Mouse (Mus musculus) bone marrow macrophage, adult 2 months (primary cell): Measurements from ENCODE around the gene Acsl4. TPM values are rescaled to one million over a fixed set of nuclear protein-coding genes. Genes with fewer than 3 reads are reported as not detected.

ENCODE experiments used
- H3K27ac ChIP-seq: 2 replicates; pipeline ENCODE4 v1.5.1; 2012; ENCODE audit warnings: low read depth, low read length; ENCODE audit not compliant: insufficient read depth
- H3K4me1 ChIP-seq: 2 replicates; pipeline ENCODE4 v1.6.1; 2012; ENCODE audit warnings: low read length; ENCODE audit not compliant: control insufficient read depth, insufficient read depth
- H3K4me3 ChIP-seq: 2 replicates; pipeline ENCODE4 v1.5.1; 2012; ENCODE audit warnings: mild to moderate bottlenecking, low read length, moderate library complexity; ENCODE audit not compliant: insufficient read depth
- CTCF ChIP-seq: IDR thresholded peaks from 2 replicates; pipeline ENCODE4 v1.5.1; 2012; ENCODE audit warnings: low read depth, mild to moderate bottlenecking, low read length, moderate library complexity
- POLR2A ChIP-seq: IDR thresholded peaks from 2 replicates; pipeline ENCODE4 v1.6.1; 2012; ENCODE audit warnings: mild to moderate bottlenecking, low read depth, low read length, borderline replicate concordance
- polyA plus RNA-seq: library from polyadenylated mRNA; stranded (reverse); fragments of >200 nt; gene quantifications from 2 replicates; pipeline ENCODE4 v1.2.4, GENCODE M21; 2012; ENCODE audit not compliant: missing spikeins, insufficient read depth, insufficient read length

The Acsl4 gene
- polyA plus RNA-seq, 1 experiment, result 40.2 TPM

DNA sequence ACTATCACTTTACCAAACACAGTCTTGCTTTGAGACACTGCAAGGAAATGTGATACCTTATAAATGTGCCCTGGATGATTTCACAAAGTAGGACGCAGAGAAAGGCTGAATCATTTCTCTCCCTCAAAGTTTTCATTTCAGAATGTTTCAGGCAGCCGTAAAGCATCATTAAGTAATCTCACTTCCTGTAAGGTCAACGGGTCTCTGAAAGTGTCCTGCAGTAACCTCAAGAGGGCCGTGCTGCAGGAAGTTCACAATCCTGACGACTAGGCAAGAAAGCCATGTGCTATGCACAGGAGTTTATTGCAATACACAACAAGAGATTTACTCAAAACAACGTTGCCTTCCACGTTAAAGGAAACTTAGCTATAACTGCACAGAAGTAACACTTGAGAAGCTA is 20.4 kb downstream of the Acsl4 start:
- TF ChIP-seq POLR2A (no peak), CTCF (no peak)
- peaks cover 7% of the 10 kb centered on the region for H3K4me1 ChIP-seq
- H3K27ac ChIP-seq, result peak overlapping the region; percentile 81
- H3K4me3 ChIP-seq, result peak overlapping the region; percentile 23

DNA sequence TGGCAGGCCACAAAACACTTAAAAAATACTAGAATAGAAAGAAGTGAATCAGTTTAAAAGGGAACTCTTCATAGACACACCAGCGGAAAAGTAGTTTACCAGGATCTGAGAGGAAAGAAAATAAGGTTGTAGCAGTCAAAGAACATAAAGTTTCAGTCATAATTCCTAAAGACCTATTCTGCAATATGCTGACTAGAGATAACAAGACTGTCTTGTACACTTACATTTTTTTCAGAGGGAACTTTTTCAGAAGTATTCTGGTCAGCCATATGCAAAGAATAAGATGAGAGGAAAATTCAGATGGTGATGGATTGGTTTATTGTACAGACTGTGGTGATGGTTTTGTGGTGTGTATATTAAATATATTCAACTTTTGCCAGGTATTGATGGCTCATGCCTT is 26.5 kb downstream of the Acsl4 start:
- no peak for TF ChIP-seq POLR2A
- no peak for TF ChIP-seq CTCF
- Histone ChIP-seq H3K4me3 (no peak overlapping the region), H3K27ac (no peak overlapping the region; the same call in 1 of the 2 replicates), H3K4me1 (peaks cover 2% of the 10 kb centered on the region)

DNA sequence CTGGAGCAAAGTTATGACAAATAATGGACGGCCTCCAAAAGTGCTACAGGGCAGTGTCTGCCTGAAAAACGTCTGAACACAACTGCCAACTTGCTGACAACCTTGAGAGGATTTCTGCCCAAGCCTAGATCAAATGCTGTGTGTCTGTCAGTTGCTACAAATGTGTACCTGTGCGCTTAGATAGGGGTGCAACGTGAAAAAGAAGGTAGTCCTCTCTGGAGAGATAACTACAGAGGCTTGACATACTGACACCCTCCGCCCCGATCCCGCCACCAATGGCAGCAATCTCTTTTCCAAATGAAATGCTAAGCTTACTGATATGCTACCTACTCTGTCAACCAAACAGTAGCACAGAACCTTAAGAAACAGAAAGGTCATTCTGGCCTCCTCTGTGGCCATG is 31.3 kb downstream of the Acsl4 start:
- Histone ChIP-seq H3K4me3 (no peak overlapping the region), H3K27ac (no peak overlapping the region), H3K4me1 (peaks cover 2% of the 10 kb centered on the region)
- no peak for TF ChIP-seq CTCF
- TF ChIP-seq POLR2A, result no peak

DNA sequence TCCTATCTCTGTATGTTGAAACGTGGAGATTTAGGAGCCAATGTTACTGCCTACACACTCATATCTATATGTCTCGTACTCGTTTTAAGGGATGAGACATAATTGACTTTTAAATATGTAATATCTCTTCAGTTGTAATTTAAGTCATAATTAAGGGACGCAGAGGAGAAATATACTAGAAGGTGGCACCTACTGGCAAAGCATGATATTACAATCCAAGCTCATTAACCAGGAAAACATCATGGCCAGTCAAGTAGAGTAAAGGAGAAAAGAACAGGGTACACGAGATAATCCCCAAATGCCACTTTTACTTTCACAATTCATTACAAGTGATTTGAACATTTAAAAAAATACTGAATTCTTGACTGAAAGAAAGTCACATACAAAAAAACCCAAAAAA is 31.9 kb downstream of the Acsl4 start:
- TF ChIP-seq CTCF (no peak), POLR2A (no peak)
- Histone ChIP-seq H3K4me3 (no peak overlapping the region), H3K27ac (no peak overlapping the region), H3K4me1 (peaks cover 2% of the 10 kb centered on the region)

DNA sequence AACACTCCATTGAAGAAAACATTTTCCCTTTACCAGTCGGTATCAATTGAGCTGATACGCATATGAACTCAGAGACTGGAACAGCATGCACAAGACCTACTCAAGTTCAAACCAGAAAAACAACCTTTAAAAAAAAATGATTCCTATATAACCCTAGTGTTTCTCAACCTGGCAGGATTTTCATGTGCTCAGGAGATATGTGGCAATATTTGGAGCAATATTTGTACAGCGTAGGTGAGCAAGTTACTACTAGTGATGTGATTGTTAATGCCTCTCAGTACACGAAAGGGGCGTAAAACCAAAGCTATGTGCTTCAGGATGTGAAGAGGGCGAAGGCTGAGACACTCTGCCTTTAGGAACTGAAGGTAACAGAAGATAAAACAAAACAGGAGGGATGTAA is 54.1 kb downstream of the Acsl4 start:
- no peaks in the 10 kb centered on the region for H3K4me1 ChIP-seq
- TF ChIP-seq POLR2A (no peak), CTCF (no peak)
- no peak overlapping the region for H3K4me3 ChIP-seq
- no peak overlapping the region for H3K27ac ChIP-seq

DNA sequence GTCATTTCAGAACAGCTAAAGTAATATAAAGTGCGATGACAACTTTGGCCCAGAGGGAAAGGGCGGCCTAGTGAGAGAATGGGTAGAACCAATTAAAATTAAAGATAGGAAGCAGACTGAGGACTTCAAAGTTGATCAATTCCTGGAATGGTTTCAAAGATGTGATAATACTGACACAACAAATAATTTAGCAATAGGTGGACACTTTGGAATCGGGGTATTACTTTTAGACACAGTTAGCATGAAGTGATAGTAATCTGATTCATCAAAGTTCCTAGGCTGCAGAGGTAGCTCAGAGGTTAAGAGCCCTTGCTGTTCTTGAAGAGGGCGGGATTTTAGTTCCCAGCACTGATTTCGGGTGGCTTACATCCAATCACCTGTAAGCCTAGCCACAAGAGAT is 54.8 kb downstream of the Acsl4 start:
- no peak overlapping the region for H3K4me3 ChIP-seq
- H3K4me1 ChIP-seq, result no peaks in the 10 kb centered on the region
- no peak overlapping the region for H3K27ac ChIP-seq
- no peak for TF ChIP-seq POLR2A
- no peak for TF ChIP-seq CTCF

DNA sequence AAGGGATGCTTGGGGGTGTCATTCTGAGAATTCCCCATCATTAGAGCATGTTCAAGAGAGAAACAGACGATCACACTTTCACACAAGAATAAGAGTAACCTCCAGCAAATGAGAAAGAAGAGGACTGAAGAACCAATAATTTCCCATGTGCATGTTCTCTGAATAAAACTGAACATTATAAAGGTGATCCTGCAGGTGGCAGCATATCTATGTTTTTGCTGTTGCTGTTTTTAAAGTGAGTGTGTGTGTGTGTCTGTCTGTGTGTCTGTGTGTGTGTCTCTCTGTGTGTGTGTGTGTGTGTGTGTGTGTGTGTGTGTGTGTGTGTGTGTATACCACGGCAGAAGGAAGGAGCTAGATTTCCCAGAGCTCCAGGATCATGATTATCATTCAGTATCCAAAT is 64.6 kb downstream of the Acsl4 start:
- no peak for TF ChIP-seq POLR2A
- no peak for TF ChIP-seq CTCF
- Histone ChIP-seq H3K4me1 (no peaks in the 10 kb centered on the region), H3K27ac (no peak overlapping the region), H3K4me3 (no peak overlapping the region)

DNA sequence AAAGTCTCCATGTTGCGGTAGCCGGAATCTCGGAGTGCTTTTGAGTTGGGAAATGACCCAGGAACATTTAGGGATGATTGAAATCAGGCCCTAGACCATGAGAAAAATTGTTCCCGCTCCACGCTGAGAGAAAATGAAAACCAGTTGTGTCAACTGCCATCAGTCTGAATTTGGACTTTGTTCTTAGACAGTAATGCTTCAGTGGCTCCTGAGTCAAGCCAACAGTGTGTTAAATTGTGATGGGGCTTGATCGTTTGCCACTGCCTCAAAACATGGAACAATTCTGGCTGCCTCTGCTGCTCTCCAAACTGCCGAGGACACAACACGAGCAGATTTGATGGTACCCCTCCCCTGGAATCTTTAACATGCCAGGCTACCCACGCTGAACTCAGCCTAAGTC is 74.2 kb downstream of the Acsl4 start:
- no peak for TF ChIP-seq POLR2A
- no peak for TF ChIP-seq CTCF
- H3K27ac ChIP-seq, result no peak overlapping the region
- H3K4me1 ChIP-seq, result no peaks in the 10 kb centered on the region
- H3K4me3 ChIP-seq, result no peak overlapping the region

DNA sequence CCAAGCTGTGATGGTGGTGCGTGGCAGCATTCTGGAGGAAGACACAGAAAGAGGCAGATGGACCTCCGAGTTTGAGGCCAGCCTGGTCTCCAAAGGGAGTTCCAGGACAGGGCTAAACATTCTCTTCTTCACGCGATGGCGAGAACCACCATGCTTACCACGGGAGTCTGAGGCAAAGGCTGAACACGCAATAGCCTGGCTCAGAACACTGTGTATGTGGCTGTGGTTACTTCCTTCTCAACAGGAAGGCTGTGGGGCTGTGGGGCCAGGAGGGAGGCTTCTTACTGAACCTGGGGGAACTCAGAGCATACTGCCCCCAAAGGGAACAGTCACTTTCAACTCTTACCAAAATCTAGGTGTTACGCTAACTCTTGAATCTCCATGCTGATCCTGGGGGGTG is 75.1 kb downstream of the Acsl4 start:
- H3K4me1 ChIP-seq, result no peaks in the 10 kb centered on the region
- H3K4me3 ChIP-seq, result no peak overlapping the region
- no peak for TF ChIP-seq POLR2A
- TF ChIP-seq CTCF, result no peak
- no peak overlapping the region for H3K27ac ChIP-seq

DNA sequence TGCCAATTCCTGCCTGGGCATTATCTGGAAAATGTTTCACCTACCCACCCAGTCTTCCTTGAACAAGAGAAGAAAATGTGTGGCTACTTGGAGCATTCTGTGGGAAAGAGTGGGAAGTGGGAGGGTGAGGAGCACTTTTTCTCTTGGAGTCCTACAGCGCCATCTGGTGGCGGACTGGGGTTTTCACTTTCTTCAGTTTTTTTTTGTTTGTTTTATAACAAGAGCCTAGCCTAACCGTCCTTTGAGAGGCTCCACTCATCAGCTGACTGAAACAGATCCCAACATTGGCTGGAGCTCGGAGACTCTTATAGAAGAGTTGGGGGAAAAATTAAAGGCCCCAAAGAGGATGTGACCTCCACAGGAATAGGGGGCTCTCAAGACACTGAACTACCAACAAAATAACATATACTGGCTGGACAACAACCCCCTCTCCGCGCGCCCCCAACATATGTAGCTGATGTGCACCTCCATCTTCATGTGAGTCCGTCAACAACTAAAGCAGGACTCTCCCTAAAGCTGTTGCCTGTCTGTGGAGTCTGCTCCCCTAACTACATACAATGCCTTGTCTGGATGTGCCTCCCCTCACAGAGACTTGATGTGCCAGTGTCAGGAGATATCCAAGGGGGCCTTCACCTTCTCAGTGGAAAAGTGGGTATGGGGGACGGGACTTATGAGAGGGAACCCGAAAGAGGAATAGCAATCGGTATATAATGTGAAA is 75.9 kb downstream of the Acsl4 start:
- H3K4me1 ChIP-seq, result no peaks in the 10 kb centered on the region
- no peak overlapping the region for H3K4me3 ChIP-seq
- no peak overlapping the region for H3K27ac ChIP-seq
- peak; percentile 48 for TF ChIP-seq CTCF
- no peak for TF ChIP-seq POLR2A

DNA sequence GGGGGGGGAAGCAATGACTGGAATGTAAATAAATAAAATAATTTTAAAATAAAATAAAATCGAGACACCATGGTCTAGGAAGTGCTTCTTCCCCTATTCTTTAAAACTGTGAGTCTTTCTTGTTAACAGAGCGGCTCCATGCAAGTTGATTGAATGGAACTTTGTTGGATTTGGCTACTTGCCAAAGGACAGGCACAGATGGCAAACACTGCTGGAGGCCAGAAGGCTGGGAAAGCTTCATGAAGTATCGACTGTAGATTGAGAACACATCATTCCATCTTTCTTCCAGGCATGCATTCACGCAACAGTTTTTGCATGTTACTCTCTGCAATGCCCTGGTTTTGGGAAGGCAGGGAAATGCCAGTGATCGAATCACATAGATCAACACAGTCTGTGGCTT is 79.9 kb downstream of the Acsl4 start:
- no peak for TF ChIP-seq POLR2A
- no peak for TF ChIP-seq CTCF
- H3K27ac ChIP-seq, result no peak overlapping the region
- no peaks in the 10 kb centered on the region for H3K4me1 ChIP-seq
- H3K4me3 ChIP-seq, result no peak overlapping the region
